Mouse (Mus musculus): ENCODE data around the gene Stx4a. TPM values are rescaled to one million over a fixed set of nuclear protein-coding genes. Genes with fewer than 3 reads are reported as not detected.

Stx4a gene
- polyA plus RNA-seq, 1 experiment from 2014 or later, result 47.5 TPM

- peak; percentile 18 for ATAC-seq
- peak overlapping the region; percentile 99 for H3K9ac ChIP-seq (ENCODE audit: low read depth, low read length)
- H3K27ac ChIP-seq (ENCODE audit: low read length), result peak overlapping the region; percentile 100
- H3K36me3 ChIP-seq (ENCODE audit: control insufficient read depth, insufficient read depth, low read length), result peaks cover 16% of the 10 kb centered on the region
- H3K4me1 ChIP-seq (ENCODE audit: control insufficient read depth, insufficient read depth, low read length), result peaks cover 21% of the 10 kb centered on the region
- no peaks in the 10 kb centered on the region for H3K9me3 ChIP-seq (ENCODE audit: control insufficient read depth, low read length)
- 2% methylated on average over 20 of the region's 20 CpGs for WGBS
- peak overlapping the region; percentile 57 for H3K4me2 ChIP-seq (ENCODE audit: low read depth, low read length)
- peak overlapping the region; percentile 99 for H3K4me3 ChIP-seq (ENCODE audit: low read length)
- H3K27me3 ChIP-seq (replicated peaks; ENCODE audit: control insufficient read depth, insufficient read depth, low read length), result no peaks in the 10 kb centered on the region
Observed at GRCm38 (mm10) chr7:127874812-127875626, 50.9 kb downstream of the Stx4a start.

GRCm38 (mm10) chr7:127875627-127876001 is 51.5 kb downstream of the Stx4a start:
- H3K4me1 ChIP-seq (ENCODE audit: control insufficient read depth, insufficient read depth, low read length), result peaks cover 21% of the 10 kb centered on the region
- H3K4me2 ChIP-seq (ENCODE audit: low read depth, low read length), result peak overlapping the region; percentile 72
- no peaks in the 10 kb centered on the region for H3K27me3 ChIP-seq (replicated peaks; ENCODE audit: control insufficient read depth, insufficient read depth, low read length)
- peak; percentile 89 for ATAC-seq
- H3K36me3 ChIP-seq (ENCODE audit: control insufficient read depth, insufficient read depth, low read length), result peaks cover 20% of the 10 kb centered on the region
- WGBS, result under 1% methylated on average over 42 of the region's 43 CpGs
- H3K9ac ChIP-seq (ENCODE audit: low read depth, low read length), result peak overlapping the region; percentile 99
- peak overlapping the region; percentile 99 for H3K4me3 ChIP-seq (ENCODE audit: low read length)
- peak overlapping the region; percentile 100 for H3K27ac ChIP-seq (ENCODE audit: low read length)
- no peaks in the 10 kb centered on the region for H3K9me3 ChIP-seq (ENCODE audit: control insufficient read depth, low read length)

GRCm38 (mm10) chr7:127876041-127876466 is 52.0 kb downstream of the Stx4a start, which contains the start of gene Zfp646:
Gene Zfp646 (plus strand): TSS chr7:127876221.
- WGBS, result under 1% methylated on average over 41 of the region's 41 CpGs
- ATAC-seq, result peak; percentile 92

GRCm38 (mm10) chr7:127876467-127877348 is 52.6 kb downstream of the Stx4a start, which contains the start of gene Zfp668:
Gene Zfp668 (minus strand): TSS chr7:127876828.
- peak within 1 kb of the TSS; percentile 72 for H3K4me2 ChIP-seq (ENCODE audit: low read depth, low read length)
- ATAC-seq, result peak; percentile 78
- H3K4me1 ChIP-seq (ENCODE audit: control insufficient read depth, insufficient read depth, low read length), result peaks cover 21% of the 10 kb centered on the region
- H3K27ac ChIP-seq (ENCODE audit: low read length), result peak within 1 kb of the TSS; percentile 100
- H3K4me3 ChIP-seq (ENCODE audit: low read length), result peak within 1 kb of the TSS; percentile 99
- WGBS, result under 1% methylated on average over 60 of the region's 60 CpGs
- H3K9me3 ChIP-seq (ENCODE audit: control insufficient read depth, low read length), result no peaks in the 10 kb centered on the region
- H3K27me3 ChIP-seq (replicated peaks; ENCODE audit: control insufficient read depth, insufficient read depth, low read length), result no peaks in the 10 kb centered on the region
- peak within 1 kb of the TSS; percentile 99 for H3K9ac ChIP-seq (ENCODE audit: low read depth, low read length)
- peaks cover 31% of the 10 kb centered on the region for H3K36me3 ChIP-seq (ENCODE audit: control insufficient read depth, insufficient read depth, low read length)

More at GRCm38 (mm10) chr7:127876041-127876466, 52.0 kb downstream of the Stx4a start, which contains the start of gene Zfp646:
- Histone ChIP-seq H3K9me3 (ENCODE audit: control insufficient read depth, low read length) (no peaks in the 10 kb centered on the region), H3K27ac (ENCODE audit: low read length) (peak within 1 kb of the TSS; percentile 100), H3K27me3 (replicated peaks; ENCODE audit: control insufficient read depth, insufficient read depth, low read length) (no peaks in the 10 kb centered on the region), H3K36me3 (ENCODE audit: control insufficient read depth, insufficient read depth, low read length) (peaks cover 24% of the 10 kb centered on the region), H3K9ac (ENCODE audit: low read depth, low read length) (peak within 1 kb of the TSS; percentile 99), H3K4me2 (ENCODE audit: low read depth, low read length) (peak within 1 kb of the TSS; percentile 72), H3K4me3 (ENCODE audit: low read length) (peak within 1 kb of the TSS; percentile 99), H3K4me1 (ENCODE audit: control insufficient read depth, insufficient read depth, low read length) (peaks cover 21% of the 10 kb centered on the region)

GRCm38 (mm10) chr7:127879301-127879700 is 55.2 kb downstream of the Stx4a start:
- Histone ChIP-seq H3K9ac (ENCODE audit: low read depth, low read length) (no peak overlapping the region), H3K4me3 (ENCODE audit: low read length) (no peak overlapping the region), H3K27me3 (replicated peaks; ENCODE audit: control insufficient read depth, insufficient read depth, low read length) (no peaks in the 10 kb centered on the region), H3K27ac (ENCODE audit: low read length) (no peak overlapping the region), H3K9me3 (ENCODE audit: control insufficient read depth, low read length) (no peaks in the 10 kb centered on the region), H3K4me2 (ENCODE audit: low read depth, low read length) (no peak overlapping the region), H3K36me3 (ENCODE audit: control insufficient read depth, insufficient read depth, low read length) (peaks cover 49% of the 10 kb centered on the region), H3K4me1 (ENCODE audit: control insufficient read depth, insufficient read depth, low read length) (peaks cover 26% of the 10 kb centered on the region)
- no peak for ATAC-seq
- WGBS, result 96% methylated on average over 9 of the region's 9 CpGs

- Histone ChIP-seq H3K4me3 (ENCODE audit: low read length) (no peak overlapping the region), H3K4me2 (ENCODE audit: low read depth, low read length) (no peak overlapping the region), H3K36me3 (ENCODE audit: control insufficient read depth, insufficient read depth, low read length) (peaks cover 55% of the 10 kb centered on the region), H3K27me3 (replicated peaks; ENCODE audit: control insufficient read depth, insufficient read depth, low read length) (no peaks in the 10 kb centered on the region), H3K4me1 (ENCODE audit: control insufficient read depth, insufficient read depth, low read length) (peaks cover 24% of the 10 kb centered on the region), H3K27ac (ENCODE audit: low read length) (no peak overlapping the region), H3K9ac (ENCODE audit: low read depth, low read length) (no peak overlapping the region), H3K9me3 (ENCODE audit: control insufficient read depth, low read length) (no peaks in the 10 kb centered on the region)
- WGBS, result 75% methylated on average over 12 of the region's 12 CpGs
- no peak for ATAC-seq
Observed at GRCm38 (mm10) chr7:127880431-127880830, 56.3 kb downstream of the Stx4a start.

- Histone ChIP-seq H3K9me3 (ENCODE audit: control insufficient read depth, low read length) (no peaks in the 10 kb centered on the region), H3K4me1 (ENCODE audit: control insufficient read depth, insufficient read depth, low read length) (peaks cover 24% of the 10 kb centered on the region), H3K4me2 (ENCODE audit: low read depth, low read length) (no peak overlapping the region), H3K9ac (ENCODE audit: low read depth, low read length) (no peak overlapping the region), H3K36me3 (ENCODE audit: control insufficient read depth, insufficient read depth, low read length) (peaks cover 41% of the 10 kb centered on the region), H3K4me3 (ENCODE audit: low read length) (no peak overlapping the region), H3K27me3 (replicated peaks; ENCODE audit: control insufficient read depth, insufficient read depth, low read length) (no peaks in the 10 kb centered on the region), H3K27ac (ENCODE audit: low read length) (no peak overlapping the region)
- 61% methylated on average over 6 of the region's 6 CpGs for WGBS
- no peak for ATAC-seq
Observed at GRCm38 (mm10) chr7:127885951-127886350, 61.9 kb downstream of the Stx4a start.

- Histone ChIP-seq H3K4me2 (ENCODE audit: low read depth, low read length) (no peak overlapping the region), H3K4me3 (ENCODE audit: low read length) (no peak overlapping the region), H3K36me3 (ENCODE audit: control insufficient read depth, insufficient read depth, low read length) (peaks cover 36% of the 10 kb centered on the region), H3K27me3 (replicated peaks; ENCODE audit: control insufficient read depth, insufficient read depth, low read length) (no peaks in the 10 kb centered on the region), H3K4me1 (ENCODE audit: control insufficient read depth, insufficient read depth, low read length) (peaks cover 24% of the 10 kb centered on the region), H3K9ac (ENCODE audit: low read depth, low read length) (0 out of 2 replicates have a peak overlapping the region, but pooled peaks have one; percentile 12), H3K27ac (ENCODE audit: low read length) (no peak overlapping the region), H3K9me3 (ENCODE audit: control insufficient read depth, low read length) (no peaks in the 10 kb centered on the region)
- ATAC-seq, result no peak
- 87% methylated on average over 6 of the region's 6 CpGs for WGBS
Observed at GRCm38 (mm10) chr7:127886551-127886950, 62.5 kb downstream of the Stx4a start.

GRCm38 (mm10) chr7:127887191-127887590 is 63.1 kb downstream of the Stx4a start:
- Histone ChIP-seq H3K4me2 (ENCODE audit: low read depth, low read length) (no peak overlapping the region), H3K9me3 (ENCODE audit: control insufficient read depth, low read length) (no peaks in the 10 kb centered on the region), H3K4me1 (ENCODE audit: control insufficient read depth, insufficient read depth, low read length) (peaks cover 24% of the 10 kb centered on the region), H3K4me3 (ENCODE audit: low read length) (no peak overlapping the region), H3K27me3 (replicated peaks; ENCODE audit: control insufficient read depth, insufficient read depth, low read length) (no peaks in the 10 kb centered on the region), H3K36me3 (ENCODE audit: control insufficient read depth, insufficient read depth, low read length) (peaks cover 30% of the 10 kb centered on the region), H3K9ac (ENCODE audit: low read depth, low read length) (no peak overlapping the region), H3K27ac (ENCODE audit: low read length) (no peak overlapping the region)
- WGBS, result 88% methylated on average over 8 of the region's 8 CpGs
- no peak for ATAC-seq

Data from intestine, embryonic 16.5 days (tissue).